Mouse (Mus musculus): ENCODE data around the gene Abtb1. TPM values are rescaled to one million over a fixed set of nuclear protein-coding genes. Genes with fewer than 3 reads are reported as not detected.

The Abtb1 gene
- total RNA-seq, 2 experiments from 2014 or later, result 49.9 to 178 TPM

DNA sequence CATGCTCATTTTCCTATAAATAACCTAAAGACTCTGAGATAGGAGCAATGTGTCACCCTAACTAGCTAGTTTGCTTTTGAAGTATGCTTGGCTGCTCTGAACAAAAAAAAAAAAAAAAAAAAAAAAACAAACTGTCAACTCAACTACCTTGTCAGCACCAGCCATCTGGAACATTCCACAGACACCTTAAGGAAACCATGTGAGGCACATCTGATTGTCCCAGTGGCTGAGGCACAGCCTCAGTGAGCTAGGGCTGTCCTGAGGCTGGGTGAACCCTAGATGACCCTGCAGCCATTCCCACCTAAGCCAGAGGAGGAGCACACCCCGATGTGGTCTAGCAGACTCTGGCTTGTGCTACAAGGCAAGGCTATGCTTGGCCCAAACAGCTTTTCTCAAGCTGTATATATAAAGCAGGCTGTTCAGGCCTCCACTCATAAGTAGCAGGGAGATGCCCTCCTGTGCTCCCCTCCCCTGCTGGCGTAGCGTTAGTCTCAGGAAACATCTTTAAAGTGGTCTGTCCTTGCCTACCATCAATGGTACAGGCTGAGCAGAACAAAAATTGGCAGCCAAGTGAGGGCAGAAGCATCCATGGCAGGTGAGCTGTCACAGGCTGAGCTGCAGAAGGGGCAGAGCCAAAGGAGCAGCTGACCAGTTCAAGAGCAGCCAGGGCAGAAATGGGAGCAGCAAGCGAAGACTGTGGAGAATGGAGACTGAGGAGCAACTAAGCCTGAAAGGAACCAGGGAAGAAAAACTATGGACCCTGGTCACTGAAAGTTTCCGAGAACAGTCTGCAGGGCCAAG, 8.2 kb downstream of the Abtb1 start:
- ATAC-seq (replicated peaks; ENCODE audit: low FRiP score, poor library complexity, severe bottlenecking), result no peak

DNA sequence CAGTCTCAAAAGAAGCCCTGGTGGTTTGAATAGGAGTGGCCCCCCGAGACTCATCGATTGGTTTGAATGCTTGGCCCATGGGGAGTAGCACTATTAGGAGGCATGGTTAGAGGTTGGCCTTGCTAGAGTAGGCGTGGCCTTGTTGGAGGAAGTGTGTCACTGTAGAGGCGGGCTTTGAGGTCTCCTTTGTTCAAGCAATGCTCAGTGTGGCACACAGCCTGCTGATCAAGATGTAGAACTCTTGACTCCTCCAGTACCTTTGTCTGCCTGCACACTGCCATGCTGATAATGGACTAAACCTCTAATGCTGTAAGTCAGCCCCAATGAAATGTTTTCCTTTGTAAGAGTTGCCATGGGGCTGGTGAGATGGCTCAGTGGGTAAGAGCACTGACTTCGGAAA, 9.1 kb downstream of the Abtb1 start:
- no peak for ATAC-seq (replicated peaks; ENCODE audit: low FRiP score, poor library complexity, severe bottlenecking)

DNA sequence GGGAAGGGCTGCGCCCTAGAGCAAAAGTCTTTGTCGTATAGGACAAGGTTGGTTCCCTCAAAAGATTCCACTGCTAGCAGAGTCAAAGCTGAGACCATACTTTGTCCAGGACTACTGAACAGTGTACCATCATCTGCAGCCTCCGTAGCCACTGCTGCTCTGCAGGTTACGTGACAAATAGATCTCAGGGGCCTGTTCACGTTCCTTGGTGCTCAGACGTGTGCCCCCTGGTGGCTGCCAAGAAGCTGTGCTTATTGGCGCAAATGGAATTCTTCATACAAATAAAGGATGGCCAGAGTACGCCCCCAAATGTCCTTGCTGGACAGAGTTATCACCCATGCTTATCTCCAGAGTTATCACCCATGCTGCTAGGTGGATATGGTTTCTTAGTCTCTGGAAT, 10.3 kb downstream of the Abtb1 start:
- ATAC-seq (replicated peaks; ENCODE audit: low FRiP score, poor library complexity, severe bottlenecking), result peak; percentile 50

DNA sequence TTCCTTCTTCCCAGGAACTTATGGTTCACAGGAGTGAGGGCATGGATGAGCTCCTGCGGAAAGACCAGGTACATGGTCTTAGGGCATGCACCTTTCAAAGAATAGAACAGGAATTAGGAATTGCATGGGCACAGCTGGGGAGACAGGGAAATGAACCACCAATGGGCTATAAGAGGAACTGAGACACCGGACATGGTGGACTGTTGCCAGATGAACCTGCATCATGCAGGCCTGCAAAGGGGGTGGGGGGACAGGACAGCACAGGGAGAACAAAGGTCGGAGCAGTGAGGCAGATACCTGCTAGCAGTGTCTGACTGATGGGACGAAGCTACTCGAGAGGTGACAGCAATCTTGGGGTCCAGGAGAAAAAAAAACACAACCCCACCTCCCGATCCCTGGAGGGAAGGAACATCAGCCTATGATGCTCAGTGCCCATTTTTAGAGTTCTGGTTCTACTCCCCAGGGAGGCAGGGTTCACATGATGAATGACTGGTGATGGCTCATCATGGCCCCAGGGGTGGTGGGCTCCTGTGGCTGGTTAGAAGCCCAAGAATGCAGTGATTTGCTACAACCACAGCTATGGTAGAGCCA, 11.6 kb downstream of the Abtb1 start:
- ATAC-seq (replicated peaks; ENCODE audit: low FRiP score, poor library complexity, severe bottlenecking), result no peak

DNA sequence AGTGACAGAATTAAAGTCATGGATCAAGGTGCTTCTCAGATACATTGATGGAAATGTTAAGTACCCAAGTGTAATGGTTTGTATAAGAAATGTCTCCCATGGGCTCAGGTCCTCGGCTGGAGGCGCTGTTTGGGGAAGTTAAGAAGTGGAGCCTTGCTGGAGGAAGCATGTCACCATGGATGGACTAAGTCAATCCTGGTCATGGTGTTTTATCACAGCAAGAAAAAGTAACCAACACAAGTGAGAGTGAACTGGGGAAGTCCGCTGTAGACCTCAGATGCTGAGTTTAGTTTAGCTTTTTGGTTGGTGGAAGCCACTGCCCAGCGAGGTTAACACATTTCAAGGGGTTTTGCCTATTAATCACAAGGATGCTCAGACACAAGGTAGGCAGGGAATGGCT, 12.2 kb downstream of the Abtb1 start:
- ATAC-seq (replicated peaks; ENCODE audit: low FRiP score, poor library complexity, severe bottlenecking), result no peak

DNA sequence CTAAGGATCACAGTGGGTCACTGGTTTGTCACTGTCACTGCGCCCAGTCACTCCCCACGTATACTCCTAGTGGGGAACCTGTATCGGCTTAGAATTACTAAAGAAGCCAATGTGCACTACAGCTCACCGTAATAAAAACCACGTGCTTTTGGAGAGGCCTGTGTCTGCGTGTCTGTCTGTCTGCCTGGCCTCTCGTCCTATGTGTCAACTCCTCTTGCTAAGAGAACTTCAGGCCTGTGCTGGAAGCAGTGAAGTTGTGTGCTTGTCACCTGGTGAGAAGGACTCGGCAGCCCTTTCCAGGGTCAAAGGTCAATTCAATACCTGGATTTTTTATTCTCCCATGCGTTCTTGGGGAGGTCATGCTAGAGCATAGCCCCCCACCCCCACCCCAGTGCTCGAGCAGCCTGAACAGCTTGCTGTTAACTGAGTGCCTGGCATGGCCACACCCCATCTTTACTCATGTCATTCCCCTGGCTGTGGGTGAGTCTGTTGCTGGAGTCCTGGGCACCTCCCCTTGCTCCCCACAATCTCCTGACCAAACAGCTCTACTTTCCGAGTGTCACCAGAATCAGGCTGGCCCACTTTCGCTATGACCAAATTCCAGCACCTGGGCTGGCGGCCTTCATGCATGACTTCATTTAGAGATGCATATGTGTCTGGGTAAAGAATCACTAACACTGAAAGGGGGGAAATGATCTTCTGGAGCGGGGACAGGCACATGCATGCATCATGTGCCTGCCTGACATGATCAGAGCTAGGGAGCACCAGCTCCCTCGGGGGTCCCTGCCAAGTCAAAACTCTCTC, 13.4 kb downstream of the Abtb1 start:
- no peak for ATAC-seq (replicated peaks; ENCODE audit: low FRiP score, poor library complexity, severe bottlenecking)

DNA sequence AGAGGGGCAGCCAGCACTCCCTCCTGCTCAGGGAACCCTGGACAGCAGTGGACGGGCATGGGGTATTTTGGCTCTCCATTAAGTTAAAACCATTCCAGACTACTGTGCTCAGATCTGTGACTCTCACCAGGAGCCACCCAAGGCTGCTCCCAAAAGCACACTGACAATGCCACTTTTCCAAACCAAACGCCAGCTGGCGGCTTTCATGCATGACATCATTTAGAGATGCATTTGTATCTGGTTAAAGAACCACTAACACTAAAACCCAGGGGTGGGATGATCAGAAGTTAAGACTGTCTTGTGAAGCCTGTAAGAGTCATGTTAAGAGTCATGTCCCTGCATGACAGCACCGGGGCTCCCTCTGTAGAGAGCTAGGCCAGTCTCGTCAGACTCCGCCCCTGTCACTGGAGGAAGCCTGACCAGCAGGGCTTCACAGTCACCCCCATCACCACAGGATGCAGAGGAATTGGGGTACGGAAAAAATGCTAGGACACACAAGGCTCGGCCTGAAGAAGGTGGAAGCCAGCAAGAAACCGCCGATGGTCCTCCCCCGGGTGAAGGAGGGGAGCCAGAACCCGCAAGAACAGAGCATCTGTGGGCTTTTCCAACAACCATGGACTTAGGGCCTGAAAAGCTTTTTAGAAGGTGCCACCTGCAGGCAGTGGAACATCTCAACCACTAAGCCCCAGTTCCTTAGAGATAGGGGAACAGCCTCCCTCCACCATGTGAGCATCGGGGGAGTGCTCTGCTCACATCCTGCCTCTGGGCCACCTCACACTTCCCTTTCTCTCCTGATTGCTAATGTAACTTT, 14.2 kb downstream of the Abtb1 start:
- ATAC-seq (replicated peaks; ENCODE audit: low FRiP score, poor library complexity, severe bottlenecking), result no peak

DNA sequence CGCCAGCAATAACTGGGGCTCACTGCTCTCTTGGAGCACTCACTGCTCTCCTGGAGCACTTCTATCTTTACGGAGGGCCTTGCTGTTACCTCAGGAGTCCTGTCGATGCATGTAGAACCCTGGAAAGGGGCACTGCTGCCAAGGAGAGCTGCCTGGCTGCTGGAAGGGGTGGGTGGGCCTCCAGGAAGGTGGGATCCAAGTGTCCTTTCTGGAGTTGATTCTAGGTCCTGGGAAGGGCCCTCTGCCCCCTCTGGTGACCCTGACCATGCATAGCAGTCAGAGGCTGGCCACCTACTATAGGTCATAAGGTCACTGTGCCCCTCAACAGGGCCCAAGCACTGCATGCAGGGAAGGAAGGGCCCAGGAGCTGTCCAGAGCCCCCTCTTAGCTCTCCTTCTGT, 14.8 kb downstream of the Abtb1 start:
- ATAC-seq (replicated peaks; ENCODE audit: low FRiP score, poor library complexity, severe bottlenecking), result no peak

DNA sequence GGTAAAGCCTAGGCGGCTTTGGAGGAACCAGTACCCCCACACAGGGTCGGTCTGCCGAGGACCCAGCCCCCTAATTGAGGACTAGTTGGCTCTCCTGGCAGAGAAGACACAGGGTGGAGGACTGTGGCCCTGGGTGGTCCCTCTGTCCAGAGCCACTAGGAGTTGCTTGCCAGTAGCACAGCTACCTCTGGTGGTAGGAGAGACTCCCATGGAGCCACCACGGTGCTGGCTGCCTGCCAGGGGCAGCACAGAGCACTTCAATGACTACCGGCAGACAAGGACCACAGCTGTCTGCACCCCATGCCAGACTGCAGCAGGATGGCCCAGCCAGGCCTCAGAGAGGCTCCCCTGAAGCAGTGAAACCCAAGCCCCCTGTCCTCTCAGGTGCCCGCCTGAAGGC, 15.2 kb downstream of the Abtb1 start:
- no peak; the same call in 1 of the 2 replicates for ATAC-seq (replicated peaks; ENCODE audit: low FRiP score, poor library complexity, severe bottlenecking)

DNA sequence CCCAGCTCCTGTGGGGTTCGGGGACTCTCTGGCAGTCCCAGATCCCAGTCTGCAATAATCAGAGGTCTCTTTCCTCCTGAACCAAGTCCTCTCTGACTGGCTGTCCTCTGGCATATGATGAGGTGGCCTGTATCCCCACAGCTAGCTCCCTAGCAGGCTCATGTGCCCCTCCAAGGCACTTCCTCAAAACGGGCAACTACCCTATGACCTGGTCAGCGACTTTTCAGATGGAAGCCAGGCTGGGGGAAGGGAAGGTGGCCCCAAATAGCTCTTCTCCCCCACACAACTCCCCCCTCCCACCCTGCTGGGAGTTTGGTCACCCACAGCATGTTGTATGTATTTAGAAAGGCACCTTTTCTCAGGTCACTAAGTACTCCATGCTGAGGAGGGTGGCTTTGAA, 15.7 kb downstream of the Abtb1 start:
- no peak for ATAC-seq (replicated peaks; ENCODE audit: low FRiP score, poor library complexity, severe bottlenecking)

DNA sequence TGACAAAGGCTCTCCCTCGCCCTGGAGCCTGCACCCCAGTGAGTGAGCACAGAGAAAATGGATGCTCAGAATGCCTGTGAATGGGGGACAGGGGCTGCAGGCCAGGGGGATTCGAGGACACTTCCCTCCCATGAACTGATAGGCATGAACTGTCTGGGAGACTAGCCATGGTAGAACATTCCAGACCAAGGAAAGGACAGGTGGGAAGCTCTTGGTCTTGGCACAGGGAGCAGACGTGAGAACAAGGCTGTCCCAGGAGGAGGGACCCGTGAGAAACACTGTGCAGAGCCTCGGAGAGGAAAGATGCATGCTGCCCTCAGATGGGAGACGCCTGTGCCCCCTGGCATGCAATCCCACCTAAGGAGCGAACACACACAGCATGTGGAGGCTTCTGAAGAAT, 17.6 kb downstream of the Abtb1 start:
- no peak for ATAC-seq (replicated peaks; ENCODE audit: low FRiP score, poor library complexity, severe bottlenecking)

DNA sequence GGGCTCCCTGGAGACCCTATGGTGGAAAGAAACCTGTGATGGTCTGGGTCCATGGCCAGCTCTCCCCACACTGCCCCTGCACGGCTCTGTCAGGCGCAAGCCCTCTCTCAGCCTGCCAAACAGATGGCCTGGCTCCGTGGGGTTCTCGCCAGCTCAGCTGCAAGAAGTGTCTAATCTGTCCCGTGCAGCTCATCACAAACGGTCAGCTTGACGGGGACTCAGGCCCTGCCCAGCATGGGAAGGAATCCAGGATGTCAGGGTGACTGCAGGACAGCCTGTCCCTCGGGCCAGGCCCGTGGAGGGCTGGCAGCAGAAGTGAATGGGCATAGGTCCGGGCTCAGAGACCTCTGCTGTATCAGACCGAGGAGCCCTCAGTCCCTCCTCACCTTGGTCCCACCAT, 19.9 kb downstream of the Abtb1 start:
- ATAC-seq (replicated peaks; ENCODE audit: low FRiP score, poor library complexity, severe bottlenecking), result no peak

DNA sequence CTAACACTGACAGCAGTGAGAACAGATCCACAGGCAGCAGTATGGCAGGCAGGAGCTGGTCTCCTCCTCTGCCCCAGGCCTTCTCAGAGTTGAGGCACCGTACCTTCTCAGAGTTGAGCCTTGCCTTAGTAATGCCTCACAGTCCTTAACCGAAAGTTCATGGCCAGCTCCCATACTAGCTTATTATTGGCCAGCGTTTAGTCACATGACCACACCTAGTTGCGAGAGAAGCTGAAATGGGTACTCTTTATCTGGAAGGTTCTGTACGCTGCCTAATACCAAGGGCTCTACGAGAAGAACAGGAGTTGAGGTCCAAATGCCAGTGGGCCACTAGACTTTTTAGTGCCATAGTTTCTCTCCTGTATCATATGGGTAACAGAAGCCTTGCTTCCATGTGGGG, 20.5 kb downstream of the Abtb1 start:
- ATAC-seq (replicated peaks; ENCODE audit: low FRiP score, poor library complexity, severe bottlenecking), result no peak

DNA sequence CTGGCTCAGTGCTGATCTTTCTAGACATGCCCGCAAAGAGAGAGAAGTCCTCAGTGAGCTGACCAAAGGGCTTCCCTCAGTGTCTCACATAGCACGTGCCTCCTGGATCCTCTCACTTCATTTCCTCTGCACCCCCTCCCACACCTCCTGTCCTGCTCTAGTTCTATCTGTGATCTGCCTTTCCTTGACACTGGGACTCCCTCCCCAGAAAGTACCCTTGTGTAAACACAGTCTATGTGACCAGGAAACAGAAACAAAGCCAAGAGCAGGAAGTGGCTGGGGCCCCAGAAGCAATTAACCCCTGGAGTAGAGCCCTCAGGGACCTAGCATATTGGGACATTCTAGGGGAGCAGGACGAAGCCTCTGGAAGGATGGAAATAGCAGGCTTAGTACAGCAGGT, 20.9 kb downstream of the Abtb1 start:
- ATAC-seq (replicated peaks; ENCODE audit: low FRiP score, poor library complexity, severe bottlenecking), result no peak

DNA sequence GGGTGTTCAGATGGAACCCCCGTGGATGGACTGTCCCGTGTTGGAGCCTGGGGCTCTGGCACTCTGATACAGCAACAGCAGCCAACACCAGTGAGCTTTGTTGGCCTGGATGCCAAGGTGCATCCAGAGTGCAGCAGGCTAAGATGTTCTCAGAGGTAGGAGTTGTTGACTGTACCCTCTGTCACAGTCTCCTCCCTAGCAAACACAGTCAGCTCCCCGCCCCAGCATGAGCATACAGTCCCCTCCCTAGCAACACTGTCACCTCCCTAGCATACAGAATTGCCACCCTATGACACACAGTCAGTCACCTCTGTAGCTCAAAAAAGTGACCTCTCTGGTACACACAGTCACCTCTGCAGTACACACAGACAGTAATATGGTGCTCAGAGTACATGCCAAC, 24.9 kb downstream of the Abtb1 start:
- no peak for ATAC-seq (replicated peaks; ENCODE audit: low FRiP score, poor library complexity, severe bottlenecking)

DNA sequence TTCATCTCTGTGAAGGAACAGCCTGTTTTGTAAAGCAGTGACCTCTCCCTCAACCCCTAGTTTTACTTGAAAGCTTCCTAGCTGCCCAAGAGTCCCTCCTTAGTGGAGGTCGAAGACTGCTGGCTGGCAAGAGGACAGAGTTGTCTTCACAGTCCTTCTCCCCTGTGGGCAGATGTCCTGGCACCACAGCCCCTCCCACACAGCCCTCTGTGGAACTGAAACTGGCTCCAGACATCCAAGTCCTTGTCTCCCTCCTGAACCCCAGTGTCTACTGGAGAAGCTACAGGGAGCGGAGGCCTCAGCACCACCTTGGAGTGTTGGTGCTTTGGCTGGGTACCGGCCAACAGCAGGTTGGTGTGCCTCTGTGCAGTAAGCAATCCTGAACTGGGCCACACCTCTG, 26.3 kb downstream of the Abtb1 start:
- ATAC-seq (replicated peaks; ENCODE audit: low FRiP score, poor library complexity, severe bottlenecking), result no peak

DNA sequence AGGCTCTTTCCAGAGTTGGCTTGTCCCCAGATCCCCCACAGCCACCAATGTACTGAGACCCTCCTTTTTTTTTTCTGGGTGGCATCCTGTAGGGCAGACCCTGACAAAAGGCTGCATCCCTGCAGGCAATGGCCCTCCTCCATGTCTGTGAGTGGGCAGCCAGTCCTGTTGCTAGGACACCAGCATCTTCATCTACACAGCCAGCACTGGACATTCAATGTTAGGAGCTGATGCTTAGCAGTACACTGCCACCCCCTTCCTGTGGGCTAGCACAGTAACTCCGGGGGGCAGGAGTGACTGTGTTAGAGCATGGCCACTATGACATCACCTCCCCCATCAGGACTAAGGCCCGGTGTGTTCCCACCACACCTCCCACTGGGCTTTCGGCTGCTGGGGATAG, 26.7 kb downstream of the Abtb1 start:
- no peak for ATAC-seq (replicated peaks; ENCODE audit: low FRiP score, poor library complexity, severe bottlenecking)

DNA sequence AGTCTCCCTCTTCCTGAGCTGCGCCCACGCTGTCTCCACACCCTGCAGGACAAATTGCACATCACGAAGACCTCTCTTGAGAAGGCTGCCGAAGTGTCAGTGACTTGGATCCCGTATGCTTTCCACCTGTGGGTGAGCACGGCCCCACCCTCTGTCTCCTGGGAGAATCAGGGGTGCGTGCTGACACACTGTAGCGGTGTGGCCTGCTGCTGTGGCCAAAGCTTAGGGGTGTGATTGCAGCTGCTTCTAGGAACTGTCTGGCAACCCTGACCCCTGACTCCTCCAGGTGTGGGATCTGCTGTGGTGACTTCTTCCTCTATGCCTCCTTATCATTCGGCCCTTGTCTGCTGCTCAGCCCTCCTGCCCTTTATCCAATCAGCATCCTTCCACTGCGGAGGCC, 28.0 kb downstream of the Abtb1 start:
- no peak for ATAC-seq (replicated peaks; ENCODE audit: low FRiP score, poor library complexity, severe bottlenecking)

DNA sequence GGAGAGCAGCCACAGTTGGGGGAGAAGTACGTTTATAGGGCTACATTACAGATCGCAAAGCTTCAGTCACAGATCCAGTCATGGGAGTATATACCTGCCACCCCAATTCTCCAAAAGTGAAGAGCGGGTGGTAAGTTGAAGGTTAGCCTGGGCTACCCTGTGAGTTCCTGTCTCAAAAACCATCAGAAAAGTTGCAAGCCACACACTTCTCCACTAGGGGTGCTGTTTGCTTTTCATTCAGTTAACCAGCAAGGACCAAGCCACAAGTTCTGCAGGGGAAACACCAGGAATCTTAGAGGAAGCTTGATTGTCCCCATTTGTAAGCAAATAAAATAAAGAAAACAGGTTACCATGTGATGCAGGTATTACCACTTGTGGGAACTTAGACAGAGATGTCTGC, 28.9 kb downstream of the Abtb1 start:
- ATAC-seq (replicated peaks; ENCODE audit: low FRiP score, poor library complexity, severe bottlenecking), result peak; percentile 56; the same call in 1 of the 2 replicates

DNA sequence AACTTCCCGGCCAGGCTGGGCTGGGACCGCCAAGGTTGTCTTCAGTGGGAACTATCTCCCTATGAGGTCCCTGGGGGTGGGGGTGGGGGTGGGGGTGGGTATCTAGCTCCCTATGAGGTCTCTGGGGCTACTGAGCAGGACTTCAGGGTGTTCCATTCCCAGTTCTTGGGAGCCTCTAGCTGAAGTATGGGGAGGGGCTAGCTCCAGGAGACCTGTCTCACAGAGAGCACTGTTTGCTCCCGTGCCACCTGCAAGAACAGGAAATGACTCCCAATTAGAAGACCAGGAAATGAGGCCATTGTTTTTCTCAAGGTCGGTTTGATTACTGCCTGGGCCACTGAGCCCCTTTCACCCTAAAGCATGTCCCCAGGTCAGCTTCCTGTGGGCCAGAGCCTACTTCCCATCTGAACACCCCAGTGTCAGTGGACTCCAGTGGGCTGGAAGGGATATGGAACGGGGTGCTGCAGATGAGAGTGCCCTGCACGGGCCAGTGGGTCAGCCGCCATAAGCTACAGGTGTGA, 29.8 kb downstream of the Abtb1 start:
- ATAC-seq (replicated peaks; ENCODE audit: low FRiP score, poor library complexity, severe bottlenecking), result no peak
